8 mouse cellular contexts compared by ENCODE assay signal in the genomic region with DNA sequence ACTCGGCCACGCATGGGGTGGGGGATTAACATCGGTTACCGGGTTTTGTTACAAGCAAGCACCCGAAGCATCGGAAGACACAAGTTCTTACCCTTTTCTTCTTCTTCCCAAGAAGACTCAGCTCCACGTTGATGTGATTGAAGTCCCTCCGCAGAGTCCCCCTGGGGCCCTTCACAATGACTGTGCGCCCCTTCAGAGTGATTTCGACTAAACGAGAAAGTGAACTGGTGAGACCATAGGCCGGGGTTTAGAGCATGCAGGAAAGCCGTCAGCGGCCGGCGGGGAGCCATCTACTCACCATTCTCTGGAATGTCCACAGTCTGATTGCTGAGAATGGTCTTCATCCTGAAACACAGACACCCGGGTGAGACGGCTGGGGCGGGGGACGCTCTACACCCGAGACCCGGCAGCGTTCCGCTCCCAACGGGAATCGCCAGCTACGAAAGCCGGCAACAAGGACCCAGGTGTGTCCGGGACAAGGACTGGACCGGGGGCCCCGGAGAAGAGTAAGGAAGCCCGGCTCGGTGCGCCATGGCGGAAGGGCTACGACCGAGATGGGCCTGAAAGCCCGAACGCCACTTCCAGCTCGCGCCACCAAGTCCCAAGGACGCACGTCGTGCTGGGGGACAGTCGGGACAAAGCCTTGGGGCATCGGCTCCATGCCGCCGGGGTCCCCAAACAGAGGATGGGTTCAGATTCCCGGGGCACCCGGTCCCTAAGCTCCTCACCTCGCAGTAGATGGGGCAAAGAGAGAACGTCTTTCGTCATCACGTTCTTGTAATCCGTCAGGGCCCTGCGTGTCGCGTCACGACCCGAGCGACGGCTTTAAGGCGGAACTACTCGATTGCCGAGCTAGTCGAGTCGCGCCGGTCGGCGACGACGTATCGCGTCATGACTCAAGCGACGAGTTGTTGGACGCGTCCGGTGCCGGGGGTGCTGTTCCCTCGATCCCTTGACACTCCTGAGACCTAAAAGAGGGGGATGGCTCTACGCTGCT. TPM values are rescaled to one million over a fixed set of nuclear protein-coding genes. Genes with fewer than 3 reads are reported as not detected.
DNase-seq lines count a peak whose midpoint lies in the region; ATAC-seq and TF ChIP-seq lines count a peak whose summit lies in the region.

A gene (minus strand): TSS at position 797 of the 997 bp plus-strand sequence.
A gene (plus strand): TSS at position 850 of the 997 bp plus-strand sequence.

- under 1% methylated on average over 81 of the region's 83 CpGs for whole genome bisulfite sequencing in kidney, embryonic 14.5 days
- under 1% methylated on average over 83 of the region's 83 CpGs for WGBS in limb, embryonic 15.5 days

- peaks cover 44% of the 10 kb centered on the region for H3K36me3 ChIP-seq in kidney, embryonic 14.5 days (ENCODE audit: control insufficient read depth, insufficient read depth, low read length)
- H3K36me3 ChIP-seq in limb, embryonic 15.5 days, result peaks cover 45% of the 10 kb centered on the region

- H3K9me3 ChIP-seq in kidney, embryonic 14.5 days (ENCODE audit: control insufficient read depth, low read length), result no peaks in the 10 kb centered on the region
- H3K9me3 ChIP-seq in limb, embryonic 15.5 days, result no peaks in the 10 kb centered on the region

- no peaks in the 10 kb centered on the region for H3K27me3 ChIP-seq in kidney, embryonic 14.5 days (ENCODE audit: control insufficient read depth, insufficient read depth, low read length)
- H3K27me3 ChIP-seq in limb, embryonic 15.5 days, result no peaks in the 10 kb centered on the region

- peak within 1 kb of the TSS; percentile 89 for H3K4me3 ChIP-seq in bone marrow macrophage, adult 2 months (ENCODE audit: insufficient read depth, low read length)
- H3K4me3 ChIP-seq in embryonic fibroblast, embryonic 13.5 days (ENCODE audit: insufficient read depth, low read length), result peak within 1 kb of the TSS; percentile 95
- peak within 1 kb of the TSS; percentile 71 for H3K4me3 ChIP-seq in kidney, embryonic 14.5 days (ENCODE audit: low read length)
- H3K4me3 ChIP-seq in limb, embryonic 15.5 days, result peak within 1 kb of the TSS; percentile 81

- peaks cover 9% of the 10 kb centered on the region; the same call in 1 of the 2 replicates for H3K4me1 ChIP-seq in bone marrow macrophage, adult 2 months (ENCODE audit: control insufficient read depth, insufficient read depth, low read length)
- H3K4me1 ChIP-seq in embryonic fibroblast, embryonic 13.5 days (ENCODE audit: control insufficient read depth, insufficient read depth, low read length), result 0 out of 2 replicates have a peak, but pooled peaks cover 6% of the 10 kb centered on the region
- peaks cover 8% of the 10 kb centered on the region; the same call in 1 of the 2 replicates for H3K4me1 ChIP-seq in kidney, embryonic 14.5 days (ENCODE audit: control insufficient read depth, insufficient read depth, low read length)
- peaks cover 24% of the 10 kb centered on the region for H3K4me1 ChIP-seq in limb, embryonic 15.5 days

- H3K4me2 ChIP-seq in kidney, embryonic 14.5 days (replicated peaks; ENCODE audit: low read depth, low read length), result peak within 1 kb of the TSS; percentile 89
- peak within 1 kb of the TSS; percentile 63 for H3K4me2 ChIP-seq in limb, embryonic 15.5 days

- TF ChIP-seq POLR2A in bone marrow macrophage, adult 2 months (IDR thresholded peaks at IDR 0.05; ENCODE audit: borderline replicate concordance, low read depth, low read length), result peak; percentile 66; the same call in 1 of the 2 replicates
- TF ChIP-seq POLR2A in embryonic fibroblast, embryonic 13.5 days (IDR thresholded peaks at IDR 0.05; ENCODE audit: low read depth, low read length), result peak; percentile 96

- peak; percentile 98 for DNase-seq in A20 (ENCODE audit: low read depth, low spot score)
- peak; percentile 98 for DNase-seq in heart, adult 9 months (ENCODE audit: low spot score in 2 of 2)
- peak; percentile 92 to 97 for DNase-seq in monocyte, adult 2 months (ENCODE audit: low read depth in 1 of 2, low spot score in 2 of 2)
- peak; percentile 95 to 97 for DNase-seq in spleen, postnatal 36 days (ENCODE audit: low spot score in 2 of 2)

- peak; percentile 97 for ATAC-seq in kidney, embryonic 14.5 days (ENCODE audit: low FRiP score, low TSS enrichment)
- peak; percentile 92 for ATAC-seq in limb, embryonic 15.5 days (ENCODE audit: insufficient number of reproducible peaks, low FRiP score, low TSS enrichment, low read depth)

- peak within 1 kb of the TSS; percentile 95 for H3K9ac ChIP-seq in kidney, embryonic 14.5 days (ENCODE audit: low read depth, low read length)
- H3K9ac ChIP-seq in limb, embryonic 15.5 days, result peak within 1 kb of the TSS; percentile 98

- TF ChIP-seq CTCF in bone marrow macrophage, adult 2 months (IDR thresholded peaks at IDR 0.05; ENCODE audit: low read depth, low read length), result no peak
- no peak for TF ChIP-seq CTCF in embryonic fibroblast, embryonic 13.5 days (IDR thresholded peaks at IDR 0.05; ENCODE audit: borderline replicate concordance, insufficient read depth, low read length)

- peak within 1 kb of the TSS; percentile 77 for H3K27ac ChIP-seq in bone marrow macrophage, adult 2 months (ENCODE audit: insufficient read depth, low read depth, low read length)
- H3K27ac ChIP-seq in embryonic fibroblast, embryonic 13.5 days (ENCODE audit: insufficient read depth, low read length), result peak within 1 kb of the TSS; percentile 36
- peak within 1 kb of the TSS; percentile 74 for H3K27ac ChIP-seq in kidney, embryonic 14.5 days (ENCODE audit: low read depth, low read length)
- H3K27ac ChIP-seq in limb, embryonic 15.5 days, result peak within 1 kb of the TSS; percentile 91

RNA-seq across cellular contexts. Expression of the first gene that starts in this region (rescaled TPM):
- 591 and 651 TPM in 2 replicates for polyA plus RNA-seq in bone marrow macrophage, adult 2 months (2012; ENCODE audit: insufficient read depth, insufficient read length, missing spikeins)
- 888 and 993 TPM in 2 replicates for polyA plus RNA-seq in embryonic fibroblast, embryonic 13.5 days (2011; ENCODE audit: insufficient read length, low read depth, missing spikeins)
- polyA plus RNA-seq in kidney, embryonic 14.5 days (2014; fragmentation: Nextera tagmentation; extraction: Ambion mirVana), result 1,219 and 1,442 TPM in 2 replicates
- polyA plus RNA-seq in limb, embryonic 15.5 days (2015; fragmentation: Nextera tagmentation; extraction: Ambion mirVana), result 984 and 1,081 TPM in 2 replicates

RNA-seq across cellular contexts. Expression of the second gene that starts in this region (rescaled TPM):
- 23.2 and 25.1 TPM in 2 replicates for polyA plus RNA-seq in bone marrow macrophage, adult 2 months (2012; ENCODE audit: insufficient read depth, insufficient read length, missing spikeins)
- 34.4 and 47.6 TPM in 2 replicates for polyA plus RNA-seq in embryonic fibroblast, embryonic 13.5 days (2011; ENCODE audit: insufficient read length, low read depth, missing spikeins)
- polyA plus RNA-seq in kidney, embryonic 14.5 days (2014; fragmentation: Nextera tagmentation; extraction: Ambion mirVana), result 66.5 and 68.3 TPM in 2 replicates
- polyA plus RNA-seq in limb, embryonic 15.5 days (2015; fragmentation: Nextera tagmentation; extraction: Ambion mirVana), result 58.9 and 63.0 TPM in 2 replicates

Comparison
In these comparisons a context has a peak if more than half of its experiments do, and no peak if none do; other contexts are left out.
1. Peak in every context shown above with its lines: DNase-seq, ATAC-seq, H3K4me3 ChIP-seq and H3K27ac ChIP-seq.
2. H3K27ac ChIP-seq: peak in every context shown above with its lines; median percentile 91 in limb, embryonic 15.5 days; 77 in bone marrow macrophage, adult 2 months; 74 in kidney, embryonic 14.5 days; 36 in embryonic fibroblast, embryonic 13.5 days.